Mouse (Mus musculus) brain, adult 2 months (tissue): Measurements from ENCODE around the gene Slf2.

Experiments used
- DNase-seq: peaks from one replicate; pipeline ENCODE4 v3.0.0; 2011; ENCODE audit warnings: low read depth, low spot score

Slf2 gene

DNA sequence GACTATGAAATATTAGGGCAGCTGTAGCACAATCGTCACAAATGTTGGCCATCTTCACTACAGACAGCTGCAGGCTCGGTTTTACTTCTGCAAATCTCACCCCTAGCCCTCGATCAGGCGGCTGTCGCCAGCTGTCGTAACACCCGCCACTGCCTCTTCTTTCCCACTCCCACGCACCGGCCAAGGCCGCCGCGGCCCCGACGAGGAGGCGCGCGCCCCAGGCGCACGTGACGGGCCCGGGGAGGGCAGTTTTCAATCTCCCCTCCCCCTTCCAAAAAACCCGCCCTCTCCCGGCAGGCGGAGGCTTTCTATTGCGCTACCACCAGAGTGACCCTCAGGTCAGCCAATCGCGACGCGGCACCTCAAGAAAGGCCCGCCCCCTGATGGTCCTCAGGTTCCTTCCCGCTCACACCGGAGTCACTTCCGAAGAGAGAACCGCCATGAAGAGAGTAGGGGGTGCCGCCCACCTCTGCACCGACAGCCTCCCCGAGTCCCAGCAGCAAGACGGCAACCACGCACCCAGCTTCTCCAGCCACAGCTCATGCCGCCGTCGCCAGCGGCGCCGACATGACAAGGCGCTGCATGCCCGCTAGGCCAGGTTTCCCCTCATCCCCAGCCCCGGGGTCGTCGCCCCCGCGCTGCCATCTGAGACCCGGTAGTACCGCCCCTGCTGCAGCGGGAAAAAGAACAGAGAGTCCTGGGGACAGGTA is at the start of gene Slf2:
Gene Slf2, plus strand, starts transcription at position 408 of the 710 bp plus-strand sequence.
- DNase-seq: peak; percentile 99

DNA sequence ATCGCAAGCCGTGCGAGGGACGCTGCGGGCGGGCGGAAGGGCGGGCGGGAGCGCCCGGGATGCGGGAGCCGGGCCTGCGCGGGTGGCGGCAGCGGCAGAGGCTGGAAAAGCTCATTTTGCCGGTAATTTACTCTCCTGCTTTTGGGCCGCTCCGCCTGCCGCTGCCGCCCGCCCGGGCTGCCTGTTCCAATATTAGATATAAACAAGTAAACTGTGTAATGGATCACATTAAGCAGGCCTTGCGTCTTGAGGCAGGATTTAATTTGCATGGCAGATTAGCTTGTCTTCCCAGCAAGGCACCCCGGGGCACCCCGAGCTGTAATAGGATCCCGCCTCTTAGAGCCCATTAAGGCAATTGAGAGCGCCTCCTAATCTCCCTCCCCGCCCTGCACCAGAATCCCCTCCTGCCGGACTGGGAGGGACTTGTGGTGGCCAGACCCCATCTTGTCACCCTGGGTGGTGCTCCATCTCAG is 48.4 kb upstream of the Slf2 start:
- peak; percentile 45 for DNase-seq

DNA sequence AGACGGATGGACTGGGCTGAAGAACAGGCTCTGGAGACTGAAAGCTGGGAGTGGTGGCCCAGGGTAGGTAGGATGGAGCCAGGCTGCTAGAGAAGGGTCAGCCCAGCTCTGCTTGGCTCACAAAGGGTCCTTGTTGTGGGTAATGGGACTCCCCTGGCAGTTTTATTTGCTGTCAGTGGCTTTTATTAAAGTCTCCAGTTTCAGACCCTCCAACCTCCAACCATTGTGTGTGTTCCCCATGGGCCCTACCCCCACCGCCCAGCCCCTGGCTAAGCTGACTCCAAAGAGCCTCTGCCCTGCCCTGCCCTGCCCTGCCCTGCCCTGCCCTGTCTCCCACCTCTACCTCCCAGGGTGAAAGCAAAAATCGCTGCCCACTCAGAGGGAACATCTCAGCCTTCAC is 46.6 kb upstream of the Slf2 start:
- DNase-seq: no peak

DNA sequence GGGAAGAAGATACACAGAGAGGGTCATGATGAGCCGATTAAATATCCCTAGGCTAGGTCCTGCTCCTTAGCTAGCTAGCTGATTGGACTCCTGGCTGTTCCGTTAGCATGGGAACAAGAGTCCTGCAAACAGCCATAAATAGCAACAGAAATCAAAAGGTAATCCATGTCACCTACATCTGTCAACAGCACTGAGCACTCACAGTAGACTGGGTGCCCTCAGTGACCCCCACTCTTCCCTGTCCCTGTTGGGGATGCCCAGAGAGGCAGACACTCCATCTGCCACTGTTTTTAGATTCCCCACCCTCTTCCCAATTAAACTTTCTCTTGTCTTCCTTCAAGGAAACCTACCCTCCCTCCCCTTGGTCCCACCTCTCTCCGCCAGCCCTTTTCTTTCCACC is 44.5 kb upstream of the Slf2 start:
- no peak for DNase-seq

DNA sequence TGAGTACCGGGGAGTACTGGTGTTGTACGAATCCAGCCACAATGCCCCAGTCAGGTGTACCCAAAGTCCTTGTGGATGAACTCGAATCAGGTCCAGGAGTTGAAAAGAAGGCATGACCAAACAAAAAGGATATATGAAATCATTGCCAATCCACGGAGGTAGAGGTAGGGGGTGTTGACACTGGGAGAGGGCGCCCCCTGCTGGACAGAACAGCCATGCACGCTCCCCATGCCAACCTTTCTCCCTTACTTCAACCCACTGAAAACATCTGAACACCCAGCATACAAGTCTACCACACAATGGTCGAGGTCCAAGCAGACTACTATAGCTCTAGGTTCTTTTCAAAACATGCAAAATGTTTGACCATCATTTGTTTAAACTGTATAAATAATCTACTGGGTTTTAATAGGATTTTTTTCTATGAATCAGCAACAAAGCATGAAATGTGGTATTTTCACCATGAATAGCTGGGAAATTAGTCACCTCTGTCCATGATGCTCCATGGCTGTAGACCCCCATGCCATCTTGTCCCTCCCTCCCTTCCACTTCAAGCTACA is 43.2 kb upstream of the Slf2 start:
- peak; percentile 53 for DNase-seq

DNA sequence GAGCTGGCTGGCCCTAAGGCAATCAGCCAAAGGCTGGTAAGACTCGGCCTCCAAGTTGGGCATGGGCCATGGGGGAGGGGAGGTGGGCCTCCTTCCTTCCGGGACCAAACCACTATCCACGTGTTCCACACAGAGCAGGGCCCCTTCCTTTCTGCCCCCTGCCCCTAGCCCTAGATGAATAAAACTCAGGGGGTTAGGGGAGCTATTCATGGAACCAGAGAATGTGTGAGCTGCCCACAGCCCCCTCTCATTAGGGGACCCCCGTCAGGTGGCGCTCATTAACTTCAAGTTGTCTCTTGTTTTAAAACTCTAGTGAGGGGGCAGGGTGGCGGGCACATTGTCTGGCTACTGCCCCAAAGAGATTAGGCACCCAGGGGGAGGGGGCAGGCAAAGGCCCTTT is 41.4 kb upstream of the Slf2 start:
- DNase-seq: no peak

DNA sequence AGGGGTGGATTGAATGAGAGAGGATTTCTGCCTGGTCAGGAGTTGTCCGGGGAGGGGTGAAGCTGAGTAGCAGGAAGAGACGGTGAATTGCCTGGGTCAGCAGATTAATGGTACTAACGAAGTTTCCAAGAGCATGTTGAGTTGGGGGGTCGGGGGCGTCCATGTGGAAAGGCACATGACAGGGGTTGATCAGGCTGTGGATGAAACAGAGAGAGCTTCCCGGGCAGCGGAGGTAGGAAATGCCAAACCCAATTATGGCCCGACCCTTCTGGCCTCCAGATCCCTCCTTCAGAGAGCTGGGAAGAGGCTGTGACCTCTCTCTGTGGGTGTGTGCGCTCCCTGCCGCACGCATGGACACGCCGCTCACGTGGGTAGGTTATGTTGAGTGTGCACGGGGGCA is 39.5 kb upstream of the Slf2 start:
- no peak for DNase-seq

DNA sequence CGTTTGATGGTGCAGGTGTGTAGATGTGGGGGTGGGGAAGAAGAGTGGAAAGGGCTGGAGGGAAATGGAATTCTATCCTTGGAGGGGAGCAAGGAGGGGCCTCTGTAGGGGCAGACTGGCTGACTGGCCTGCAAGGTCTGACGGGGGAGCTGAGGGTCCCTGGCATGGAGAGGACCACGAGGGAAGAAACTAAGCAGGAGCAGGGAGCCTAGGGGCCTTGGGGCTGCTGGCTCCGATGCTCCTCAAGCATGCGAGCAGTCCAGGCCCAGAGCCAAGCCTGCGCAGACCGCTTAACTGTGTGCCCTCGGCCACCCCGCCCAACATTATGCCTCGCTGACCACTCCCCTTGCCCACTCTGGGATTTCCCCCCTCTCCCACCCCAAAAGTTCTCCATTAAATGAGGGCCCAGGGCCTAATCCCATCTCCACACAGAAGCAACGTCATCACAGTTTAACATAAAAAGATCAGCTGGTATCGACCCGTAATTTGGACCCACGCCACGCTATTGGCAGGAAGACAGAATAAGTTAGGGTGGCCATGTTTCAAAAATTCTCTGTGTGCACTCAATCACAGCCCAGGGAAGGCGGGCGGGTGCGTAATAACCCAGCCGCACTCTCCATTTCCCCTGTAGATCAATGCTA is 37.6 kb upstream of the Slf2 start:
- no peak for DNase-seq

DNA sequence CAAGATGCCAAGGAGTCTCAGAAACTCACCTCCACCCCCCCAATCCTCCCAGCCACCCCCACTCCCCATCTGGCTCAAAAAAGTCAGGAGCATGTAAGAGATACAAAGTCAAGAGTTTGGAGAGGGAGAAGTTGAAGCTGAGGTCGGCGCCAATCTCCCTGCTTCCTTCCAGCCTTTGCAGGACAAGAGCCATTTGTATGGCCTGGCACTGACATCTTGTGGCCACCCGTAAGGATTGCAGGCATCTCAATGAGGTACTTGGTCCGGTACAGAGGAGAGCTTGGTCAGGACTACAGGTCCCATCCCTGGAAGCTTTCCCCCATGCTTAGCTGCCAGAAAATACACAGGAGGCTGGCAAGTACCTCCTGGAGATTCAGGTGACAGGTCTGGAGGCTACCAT is 35.7 kb upstream of the Slf2 start:
- peak; percentile 87 for DNase-seq

DNA sequence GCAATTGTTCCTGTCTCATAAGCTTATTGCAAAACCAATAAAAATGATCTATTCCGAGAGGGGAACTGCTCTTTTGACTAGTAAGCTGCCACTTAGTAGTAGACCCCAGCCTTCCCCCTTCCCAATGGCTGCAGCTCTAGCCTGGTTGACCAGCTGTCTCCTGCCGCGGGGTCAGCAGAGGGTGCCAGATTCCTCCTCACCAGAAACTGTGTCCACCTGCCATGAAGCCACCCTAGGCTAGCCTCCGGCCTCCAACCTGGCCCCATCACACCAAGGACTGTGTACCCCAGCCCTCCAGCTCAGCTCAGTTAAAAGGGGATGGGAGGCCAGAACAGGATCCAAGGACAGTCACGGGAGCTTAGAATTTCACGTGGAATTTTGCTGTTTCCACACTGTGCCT is 34.5 kb upstream of the Slf2 start:
- DNase-seq: no peak

DNA sequence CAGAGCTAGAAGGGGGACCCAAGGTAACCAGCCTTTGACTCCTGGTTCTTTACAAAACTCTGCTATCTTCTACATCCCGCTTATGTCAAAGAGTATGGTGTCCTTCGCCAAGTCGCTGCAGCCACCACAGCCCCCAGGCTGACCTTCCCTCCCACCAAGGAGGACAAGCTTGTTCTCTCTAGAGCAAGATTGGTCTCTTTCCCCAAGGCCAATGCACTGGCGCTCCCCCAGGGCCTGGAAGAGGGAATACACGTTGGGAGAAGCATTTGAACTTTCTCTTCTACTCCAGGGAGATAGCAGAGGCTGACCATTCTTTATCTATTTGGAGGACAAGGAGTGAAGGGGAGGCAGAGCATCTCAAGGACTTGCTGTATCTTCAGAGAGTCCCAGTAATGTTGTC is 33.4 kb upstream of the Slf2 start:
- no peak for DNase-seq

DNA sequence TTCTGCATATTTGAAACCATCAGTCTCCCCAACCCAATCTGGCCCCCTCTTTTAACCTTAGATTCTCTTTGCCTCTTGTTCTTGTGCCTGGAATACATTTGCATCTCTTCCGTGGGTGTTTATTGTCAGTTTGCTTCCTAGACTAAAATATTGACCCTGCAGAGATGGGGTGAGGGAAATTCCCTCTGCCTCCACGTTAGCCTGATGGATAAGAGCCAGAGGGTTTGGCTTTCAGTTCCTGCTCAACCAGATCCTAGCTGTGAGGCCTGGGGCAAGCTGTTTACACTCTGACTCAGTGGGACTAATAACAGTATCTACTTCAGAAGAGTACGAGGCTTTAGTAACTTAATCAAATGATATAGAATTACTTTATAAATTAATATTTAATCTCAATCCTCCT is 32.3 kb upstream of the Slf2 start:
- DNase-seq: no peak

DNA sequence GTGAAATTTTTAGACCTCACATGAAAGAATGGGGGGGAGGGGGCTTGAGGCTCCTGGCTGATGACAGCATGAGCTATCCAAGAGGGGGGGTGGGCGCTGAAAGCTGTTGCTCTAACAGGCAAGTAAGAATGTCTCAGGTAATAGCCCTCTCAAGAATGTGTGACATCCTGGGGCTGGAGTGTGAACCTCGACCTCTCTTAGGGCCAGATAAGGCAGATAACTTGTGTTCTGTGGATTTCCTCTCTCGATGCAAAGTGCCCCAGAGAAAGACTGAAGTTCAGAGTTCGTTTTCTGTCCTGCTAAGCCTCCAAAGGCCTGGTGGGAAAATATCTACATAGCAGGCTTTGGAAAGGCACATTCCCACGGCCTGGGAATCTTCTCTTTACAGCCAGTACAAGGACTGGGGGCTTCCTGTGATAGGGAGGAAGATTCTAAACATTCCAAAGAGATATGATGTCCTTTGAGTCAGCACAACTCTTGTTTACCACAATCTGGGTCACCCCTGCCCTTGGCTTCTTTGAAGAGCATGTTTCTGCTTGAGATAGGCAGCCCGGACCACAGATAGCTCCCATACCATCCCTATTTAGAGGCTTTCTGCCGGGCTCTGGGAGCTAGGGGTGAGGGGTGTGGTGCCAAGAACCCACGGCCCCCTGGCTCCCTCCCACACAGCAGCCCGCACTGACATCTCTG is 31.7 kb upstream of the Slf2 start:
- DNase-seq: no peak

DNA sequence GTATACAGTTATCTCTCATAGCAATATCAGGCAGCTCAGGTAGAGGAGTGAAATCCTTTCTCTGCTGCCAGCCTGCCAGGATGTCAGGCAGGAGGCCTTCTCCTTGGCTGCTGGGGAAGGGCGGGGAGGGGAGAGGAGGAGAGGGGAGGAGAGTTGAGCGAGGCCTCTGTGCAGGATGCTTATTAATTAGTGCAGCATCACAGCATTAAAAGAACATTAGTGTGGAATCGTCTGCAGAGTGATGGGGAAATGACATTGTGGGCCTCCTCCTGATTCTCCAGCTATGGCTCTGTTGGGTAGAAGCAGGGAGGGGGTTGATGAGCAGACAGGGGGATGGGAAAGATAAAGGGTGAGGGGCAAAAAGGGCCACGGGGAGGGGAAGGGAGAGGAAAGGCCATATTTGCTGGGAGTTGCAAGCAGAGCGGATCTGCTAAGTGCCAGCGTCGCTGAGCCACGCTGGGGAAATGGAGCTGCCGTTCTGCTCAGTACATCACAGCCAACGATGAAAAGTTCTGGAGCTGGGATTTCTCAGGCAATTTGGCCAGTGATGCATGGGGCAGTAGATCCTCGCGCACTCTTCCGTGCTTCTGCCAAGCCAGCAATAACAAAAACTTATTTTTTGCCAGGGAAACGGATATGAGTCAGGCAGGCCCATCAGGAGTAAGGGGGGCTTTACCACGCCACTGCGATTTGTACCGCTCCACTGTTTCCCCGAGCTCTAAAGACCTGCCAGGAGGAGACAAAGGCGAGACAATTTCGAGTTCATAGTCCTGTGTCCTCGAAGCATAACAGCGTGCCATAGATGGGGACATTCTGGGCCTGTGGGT is 30.8 kb upstream of the Slf2 start:
- DNase-seq: no peak

DNA sequence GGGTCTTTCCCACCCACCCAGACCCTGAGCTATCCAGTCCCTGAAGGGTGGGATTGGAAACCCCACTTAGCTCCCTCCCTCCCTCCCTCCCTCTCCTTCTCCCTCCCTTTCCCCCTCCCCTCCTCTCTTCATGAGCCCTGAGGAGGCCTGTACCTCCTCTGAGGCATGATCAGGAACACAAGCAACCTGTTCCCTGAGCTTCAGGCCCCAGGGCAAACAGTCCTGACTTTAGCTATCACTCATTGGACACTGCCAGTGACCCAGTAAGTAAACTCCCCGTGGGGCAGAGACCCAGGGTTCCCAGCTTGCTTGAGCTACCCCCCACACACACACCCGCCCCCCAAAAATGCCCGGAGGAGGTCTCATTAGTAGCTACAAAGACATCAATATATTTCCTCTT is 29.9 kb upstream of the Slf2 start:
- DNase-seq: no peak

DNA sequence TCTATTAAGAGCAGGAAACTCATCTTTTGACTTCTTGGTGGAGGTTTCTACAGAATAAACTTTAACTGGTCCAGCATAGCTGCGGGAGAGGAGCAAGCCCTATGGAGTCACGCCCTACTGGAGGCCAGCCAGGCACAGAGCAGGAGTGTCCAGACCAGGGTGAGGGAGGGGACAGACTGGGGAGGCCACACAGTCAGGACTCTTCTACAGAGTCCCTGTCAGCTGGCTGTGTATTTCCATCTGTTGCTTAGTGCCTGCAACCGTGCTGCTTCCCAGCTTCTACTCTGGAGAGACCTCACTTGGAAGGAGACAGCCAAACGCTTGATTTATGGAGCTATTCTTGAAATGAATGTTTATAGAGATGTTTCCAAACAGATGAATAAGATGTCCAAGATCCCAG is 28.6 kb upstream of the Slf2 start:
- DNase-seq: no peak

DNA sequence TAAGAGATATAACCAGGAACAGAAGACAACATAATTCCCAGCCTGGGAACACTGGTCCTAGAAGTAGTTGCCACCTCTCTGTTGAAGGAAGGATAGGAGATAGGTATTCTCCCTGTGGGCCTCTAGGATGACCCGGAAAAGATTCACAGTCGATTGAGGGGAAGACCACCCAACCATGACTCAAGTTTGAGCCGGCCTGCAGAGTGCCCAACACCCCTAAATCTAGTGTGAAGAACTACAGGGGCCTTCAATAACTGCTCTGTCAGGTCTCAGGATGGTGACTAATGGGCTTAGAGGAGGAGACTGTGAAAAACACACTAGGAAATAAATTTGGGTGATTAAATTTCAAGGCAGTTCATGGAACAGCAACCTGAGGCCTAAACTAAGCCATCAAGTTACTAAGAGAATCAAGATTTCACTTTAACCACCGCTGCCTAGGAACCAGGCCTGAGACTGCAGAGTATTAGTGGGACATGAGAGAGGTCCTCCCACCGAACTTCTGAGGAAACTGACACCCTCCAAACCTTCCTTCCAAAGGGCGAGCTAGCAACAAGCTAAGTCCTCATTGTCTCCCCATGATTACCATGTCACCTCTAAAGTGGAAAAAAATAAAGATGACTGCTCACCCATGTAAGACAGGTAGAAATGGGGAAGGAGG is 27.5 kb upstream of the Slf2 start:
- DNase-seq: no peak

DNA sequence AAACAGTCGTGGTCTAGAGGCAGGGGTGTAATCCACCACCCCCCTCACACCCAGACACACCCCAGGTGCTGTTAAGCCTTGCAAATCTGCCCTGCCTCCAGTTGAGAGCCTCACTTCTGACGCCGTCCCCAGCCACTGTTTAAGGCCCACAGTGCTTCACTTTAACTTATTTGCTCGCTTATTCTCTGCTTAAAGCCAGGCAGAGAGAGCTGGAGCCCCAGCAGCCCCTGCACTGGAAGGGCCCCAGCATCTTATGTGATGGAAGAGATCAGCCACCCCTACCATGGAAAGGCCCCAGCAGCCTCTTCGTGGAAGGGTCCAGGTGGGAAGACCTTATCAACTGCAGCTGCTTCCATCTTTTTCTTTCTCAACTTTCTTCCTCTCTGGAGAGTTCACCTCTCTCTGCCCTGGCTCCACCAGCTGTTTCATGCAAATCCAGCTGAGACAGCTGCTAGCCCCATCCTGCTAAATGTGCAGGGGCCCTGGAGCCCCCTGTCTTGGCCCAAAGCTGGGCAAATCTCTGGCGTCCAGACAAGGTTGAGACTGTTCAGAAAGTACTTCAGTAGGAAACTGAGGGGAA is 26.7 kb upstream of the Slf2 start:
- DNase-seq: no peak

DNA sequence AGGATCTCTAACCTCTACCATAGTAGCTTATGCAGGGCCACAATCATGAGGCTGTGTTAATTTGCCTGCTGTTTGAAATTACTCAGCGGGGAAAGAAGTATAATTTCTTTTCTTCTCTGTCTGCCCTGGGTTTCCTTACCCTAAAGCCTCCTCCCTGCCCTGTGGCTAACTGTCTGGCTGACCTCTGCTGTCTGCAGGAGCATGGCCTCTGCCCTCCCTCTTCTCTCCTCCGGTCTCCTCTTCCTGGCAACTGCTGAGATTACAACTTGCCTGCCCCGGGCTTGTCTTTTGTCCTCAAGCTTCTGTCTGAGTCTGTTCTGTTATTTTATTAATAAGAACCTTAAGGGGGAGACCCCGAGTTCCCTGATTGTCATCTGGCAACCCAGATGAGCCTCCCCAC is 25.6 kb upstream of the Slf2 start:
- DNase-seq: no peak

DNA sequence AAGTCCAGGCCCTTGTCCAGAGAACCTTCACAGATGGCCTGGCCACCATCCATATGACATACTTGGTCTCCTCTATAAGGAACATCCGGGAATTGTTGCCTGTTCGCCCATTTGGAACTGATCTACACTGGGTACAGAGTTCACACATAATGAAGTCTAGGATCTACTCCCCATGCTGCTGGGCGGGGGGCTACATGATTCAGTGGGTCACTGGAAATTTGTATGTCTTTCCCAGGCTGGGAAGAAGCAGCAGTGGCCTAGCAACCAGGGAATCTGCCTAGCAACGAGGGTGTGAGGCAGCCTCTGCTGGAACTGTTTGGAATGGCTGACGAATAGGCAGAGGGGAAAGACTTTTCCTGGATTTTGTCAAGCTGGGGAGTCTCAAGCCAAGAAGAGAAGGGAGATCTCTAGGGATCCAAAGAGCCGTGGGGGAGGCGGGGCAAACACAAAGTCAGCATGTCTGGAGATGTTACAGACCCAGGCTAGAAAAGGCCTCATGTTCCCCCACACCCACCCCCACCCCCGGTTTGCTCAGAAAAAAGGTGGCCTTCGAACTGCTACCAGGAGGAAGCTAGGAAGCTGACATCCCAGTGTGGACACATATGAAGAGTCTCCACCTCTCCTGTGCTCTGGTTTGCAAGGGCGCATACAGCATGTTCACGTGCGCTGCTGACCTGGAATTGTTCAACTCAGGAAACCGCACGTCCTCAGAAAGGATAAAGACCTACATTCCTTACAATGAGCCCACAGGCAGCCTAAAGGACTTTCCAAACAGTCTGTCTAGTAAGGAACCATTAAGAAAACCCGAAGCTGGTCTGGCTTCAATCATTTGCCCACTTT is 22.9 kb upstream of the Slf2 start:
- peak; percentile 69 for DNase-seq
